Mouse (Mus musculus) cerebellum, postnatal 14 days (tissue): Measurements from ENCODE around the gene Alg14.

Experiments
- DNase-seq, 2 experiments: peaks; one replicate each; pipeline ENCODE4 v3.0.0; 2021; ENCODE audit warnings: mixed read lengths in 2 of 2

Gene Alg14

DNA sequence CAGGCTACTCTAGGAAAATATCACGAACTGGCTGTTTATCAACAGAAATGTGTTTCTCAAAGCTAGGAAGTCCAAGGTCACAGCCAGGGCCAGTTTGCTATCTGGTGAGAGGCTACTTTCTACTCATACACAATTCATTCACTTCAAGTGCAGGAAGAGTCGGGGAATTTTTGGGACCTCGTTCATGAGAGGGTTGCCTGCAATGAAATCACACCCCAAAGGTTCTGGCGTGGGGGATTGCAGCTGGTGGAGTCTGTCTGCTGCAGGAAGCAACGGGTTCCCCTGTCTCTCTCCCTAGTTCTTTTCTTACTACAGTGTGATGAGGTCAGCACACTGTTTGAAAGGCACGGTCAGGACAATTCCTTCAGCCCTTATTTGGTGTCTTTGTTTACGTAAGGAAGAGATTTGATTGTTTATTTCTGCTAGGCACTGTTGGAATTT lies 48.8 kb downstream of the Alg14 start:
- no peak for DNase-seq

DNA sequence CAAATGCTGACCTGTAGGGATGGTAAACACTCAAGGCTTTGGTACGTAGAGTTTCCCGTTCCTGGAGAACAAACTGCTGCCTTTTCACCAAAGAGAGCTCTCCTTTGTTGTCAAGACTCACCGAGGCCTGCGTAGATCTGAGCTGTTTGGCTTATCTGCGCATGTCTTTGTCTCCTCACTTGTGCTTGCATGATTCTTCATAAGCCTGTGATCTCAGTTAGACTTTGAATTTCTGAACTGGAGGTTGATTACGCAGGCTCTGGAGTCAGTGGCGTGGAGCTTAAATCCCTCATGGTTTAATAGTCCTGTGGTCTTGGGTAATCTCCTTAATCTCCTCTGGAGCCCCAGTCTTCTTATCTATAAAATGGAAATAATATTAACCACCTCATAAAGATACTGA lies 51.7 kb downstream of the Alg14 start:
- no peak for DNase-seq

DNA sequence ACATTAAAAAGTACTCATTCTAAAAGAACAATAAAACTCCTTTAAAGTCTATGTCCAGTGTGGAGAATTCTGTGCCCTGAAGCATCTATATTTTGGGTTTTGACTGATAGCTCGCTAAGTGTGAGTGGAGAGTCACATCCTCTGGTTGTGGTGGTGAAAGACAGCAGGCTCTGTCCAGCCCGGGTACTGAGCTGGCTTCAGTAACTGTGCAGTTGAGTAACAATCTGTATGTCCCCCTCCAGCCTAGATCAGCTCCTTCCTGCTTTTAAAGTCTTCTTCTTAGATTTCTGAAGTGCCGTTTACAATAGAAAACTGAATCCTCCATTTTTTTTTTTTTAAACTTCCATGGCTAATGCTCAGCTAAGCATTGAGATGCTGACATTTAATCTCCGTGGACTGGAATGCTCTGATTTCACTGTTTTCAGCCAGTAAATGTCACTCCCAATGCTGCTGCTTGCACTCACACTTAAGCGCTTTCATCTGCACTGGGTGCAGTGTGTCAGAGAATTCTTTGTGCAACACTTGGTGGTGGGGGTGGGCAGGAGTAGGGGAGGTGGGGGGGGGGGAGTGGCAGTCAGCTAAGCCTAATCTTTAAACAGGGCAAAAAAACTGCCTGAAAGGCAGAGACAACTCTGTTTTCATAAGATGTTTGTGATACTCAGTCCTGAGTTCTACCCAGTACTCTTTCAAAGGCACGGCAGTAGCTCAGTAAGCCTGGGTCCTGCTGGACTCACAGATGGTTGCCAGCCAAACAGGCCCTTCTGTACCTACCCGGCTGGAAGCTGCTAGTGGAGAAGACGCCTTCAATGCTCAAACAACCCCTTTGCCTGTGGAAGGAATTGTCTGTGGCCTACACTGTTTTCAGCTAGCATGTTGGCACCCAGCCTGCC lies 52.7 kb downstream of the Alg14 start:
- DNase-seq, result peak; percentile 29 to 32

GRCm38 (mm10) chr3:121344951-121345642 lies 53.5 kb downstream of the Alg14 start:
- no peak for DNase-seq

- no peak for DNase-seq
These were observed 54.0 kb downstream of the Alg14 start for GRCm38 (mm10) chr3:121345643-121346000.

DNA sequence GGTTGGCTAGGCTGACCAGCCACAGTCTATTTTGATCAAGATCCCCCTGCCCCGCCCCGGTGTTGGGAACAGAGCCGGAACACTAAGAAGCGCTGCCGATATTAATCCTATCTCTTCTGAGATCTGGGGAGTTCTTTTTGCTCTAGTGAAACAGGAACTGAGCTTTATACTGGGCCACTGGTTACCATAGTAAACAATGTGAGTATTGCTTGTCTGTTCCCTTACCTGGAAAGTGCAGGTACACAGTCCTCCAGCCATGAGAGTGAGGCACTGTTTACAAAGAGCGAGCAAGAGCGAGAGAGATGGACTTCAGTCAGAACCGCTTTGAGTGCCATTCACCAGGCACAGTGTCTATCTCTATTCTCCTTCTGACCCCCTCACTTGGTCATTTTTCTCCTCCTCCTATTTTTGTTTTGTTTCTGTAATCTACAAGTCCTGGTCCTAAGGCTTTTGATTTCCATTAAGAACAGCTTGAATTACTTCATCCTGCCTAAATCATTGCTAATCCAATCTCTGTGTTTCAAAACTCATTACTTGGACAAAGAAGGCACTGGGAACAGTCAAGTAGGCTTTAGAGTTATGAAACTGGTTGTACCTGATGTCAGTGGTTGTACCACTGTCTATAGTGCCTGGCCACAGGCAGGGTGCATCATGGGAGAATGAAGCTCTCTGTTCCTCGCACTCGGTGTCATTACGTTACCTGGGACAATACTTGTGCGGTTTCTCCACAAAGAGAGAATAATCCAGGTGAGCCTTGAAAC lies 55.1 kb downstream of the Alg14 start:
- DNase-seq, result no peak

- DNase-seq, result no peak
These were observed 57.2 kb downstream of the Alg14 start for GRCm38 (mm10) chr3:121348792-121349191.

DNA sequence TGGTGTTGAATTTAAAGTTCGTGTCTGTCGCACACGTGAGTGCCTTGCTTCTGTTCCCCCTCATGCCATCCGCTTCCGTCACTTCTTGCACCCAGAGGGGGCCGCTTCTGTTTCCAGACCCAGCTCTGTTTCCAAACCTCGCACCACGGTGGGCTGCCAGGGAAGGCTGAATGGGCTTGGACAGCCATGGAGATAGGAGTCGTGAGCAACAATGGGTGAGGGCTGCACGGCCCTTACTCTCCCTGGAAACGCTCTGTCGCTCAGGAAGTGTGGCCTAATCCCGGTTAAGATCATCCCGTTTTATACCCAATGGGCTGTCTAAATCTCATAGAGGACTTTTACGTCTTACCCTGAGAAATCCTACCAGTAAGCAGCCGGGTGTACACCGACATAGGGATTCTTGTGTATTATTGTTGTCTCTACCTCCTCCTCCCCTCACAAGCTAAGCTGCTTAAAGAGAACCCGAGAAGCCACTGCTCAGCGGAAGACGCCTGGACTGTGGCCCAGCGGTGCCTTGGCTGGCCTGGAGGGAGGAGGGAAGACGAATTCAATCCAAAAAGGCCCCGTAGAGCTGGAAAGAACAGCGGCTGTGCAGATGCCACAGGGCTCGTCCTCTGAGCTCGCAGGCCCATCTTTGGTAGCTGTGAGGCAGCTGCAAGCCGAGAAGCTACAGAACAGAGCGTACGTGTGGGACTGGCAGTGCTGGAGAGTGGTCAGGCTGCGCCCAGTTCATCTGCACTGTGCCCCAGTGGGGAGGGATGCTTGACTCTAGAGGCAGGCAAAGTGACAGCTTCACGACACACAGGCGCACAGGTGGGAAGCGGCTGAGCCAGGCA lies 58.0 kb downstream of the Alg14 start:
- peak; percentile 36 to 45 for DNase-seq

DNA sequence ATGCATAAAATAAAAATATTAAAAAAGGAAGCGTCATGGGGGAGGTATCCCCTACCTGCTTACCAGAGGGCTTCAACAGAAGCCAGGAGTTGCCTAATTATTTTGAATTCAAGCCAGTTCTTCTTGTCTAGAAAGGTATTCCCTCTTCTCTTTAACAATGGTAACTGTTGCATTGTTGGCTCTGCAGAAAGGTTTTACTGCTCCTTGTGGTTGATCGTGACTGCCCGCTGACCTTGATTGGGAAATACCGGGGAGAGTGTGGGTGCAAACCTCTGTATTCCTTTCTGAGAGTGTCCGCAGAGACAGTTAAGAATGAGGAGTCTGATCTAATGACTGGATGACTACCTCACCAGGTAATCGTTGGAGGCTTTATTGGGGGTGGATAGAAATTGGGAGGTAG lies 59.7 kb downstream of the Alg14 start:
- DNase-seq, result no peak

DNA sequence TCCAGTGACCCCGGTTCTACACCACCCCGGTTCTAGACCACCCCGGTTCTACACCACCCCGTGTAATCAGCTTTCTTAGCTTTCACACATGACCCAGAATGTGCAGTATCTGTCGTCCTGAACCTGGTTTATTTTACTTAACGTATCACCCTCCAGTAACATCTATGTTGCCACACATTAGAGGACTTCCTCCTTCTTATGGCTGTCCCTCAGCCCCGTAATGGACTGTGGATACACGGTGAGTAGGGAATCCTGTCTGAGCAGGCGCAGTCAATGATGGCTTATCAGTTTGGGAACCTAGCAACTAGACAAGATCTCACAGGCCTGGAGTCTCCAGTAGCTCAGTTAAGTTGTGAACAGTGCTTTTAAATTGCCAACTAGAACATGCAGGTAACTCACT lies 62.7 kb downstream of the Alg14 start:
- no peak for DNase-seq

DNA sequence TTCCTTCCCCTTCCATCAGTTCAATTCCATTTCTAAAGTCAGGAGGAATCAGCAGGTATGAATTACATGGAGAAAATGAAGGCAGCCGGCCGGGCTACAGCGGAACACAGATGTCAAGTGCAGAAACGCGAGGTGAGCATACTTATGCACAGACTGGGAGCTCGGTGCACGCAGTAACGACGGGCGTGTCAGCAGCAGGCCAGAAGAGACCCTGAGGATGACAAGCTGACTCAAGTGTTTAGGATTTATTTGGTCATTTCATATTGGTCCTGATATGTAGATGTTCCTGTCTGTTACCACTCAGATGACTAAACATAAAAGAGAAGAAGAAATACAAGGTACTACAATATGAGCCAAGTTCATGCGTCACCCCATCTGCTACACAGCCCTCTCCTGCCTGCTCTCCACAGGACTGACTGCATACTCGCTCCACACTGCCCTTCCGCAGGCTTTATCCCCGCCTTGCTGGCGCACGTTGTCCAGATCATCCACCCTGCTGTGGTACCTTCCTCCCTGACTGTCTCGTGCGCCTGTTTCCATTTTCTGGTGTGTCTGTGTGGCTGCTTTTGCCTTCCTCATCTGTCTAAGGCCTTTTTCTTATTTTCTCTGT lies 63.4 kb downstream of the Alg14 start:
- peak; percentile 59 to 71 for DNase-seq

DNA sequence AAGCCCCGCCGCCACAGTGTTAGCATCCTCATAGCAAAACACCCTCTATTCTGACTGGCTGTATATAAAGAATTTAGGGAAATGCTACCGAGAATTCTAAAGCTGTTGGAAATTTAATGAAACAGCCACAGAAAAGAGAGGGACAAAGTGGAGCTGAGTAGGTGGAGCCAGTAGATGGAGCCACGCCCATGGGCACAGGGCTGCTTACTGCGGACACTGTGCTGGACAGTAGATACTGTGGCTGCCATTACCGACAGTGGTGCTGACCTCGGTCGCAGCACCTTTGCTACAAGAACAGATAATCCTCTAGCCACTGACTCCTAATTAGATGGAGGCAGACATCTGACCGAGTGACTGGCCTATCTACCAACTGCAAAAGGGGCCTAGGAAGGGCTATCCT lies 64.0 kb downstream of the Alg14 start:
- no peak for DNase-seq

GRCm38 (mm10) chr3:121356111-121356510 lies 64.5 kb downstream of the Alg14 start:
- DNase-seq, result no peak

GRCm38 (mm10) chr3:121357030-121357429 lies 65.5 kb downstream of the Alg14 start:
- peak in 1 of 2 experiments; percentile 27 for DNase-seq

DNA sequence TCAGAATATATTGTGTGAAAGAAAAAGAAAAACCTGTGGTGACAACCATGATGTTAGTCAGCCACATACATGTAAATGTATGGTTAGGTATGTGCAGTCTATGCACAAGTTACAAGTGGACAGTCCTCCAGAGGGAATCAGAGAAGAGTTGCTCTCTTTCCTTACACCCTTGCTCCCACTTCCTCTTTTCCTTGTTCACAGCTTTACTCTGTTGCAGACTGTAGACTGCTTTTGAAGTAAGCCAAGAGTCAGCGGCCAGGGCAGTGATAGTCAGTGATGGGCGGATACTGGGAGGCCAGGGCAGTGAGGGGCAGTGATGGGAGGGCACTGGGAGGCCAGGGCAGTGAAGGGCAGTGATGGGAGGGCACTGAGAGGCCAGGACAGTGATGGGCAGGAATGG lies 66.7 kb downstream of the Alg14 start:
- no peak for DNase-seq

DNA sequence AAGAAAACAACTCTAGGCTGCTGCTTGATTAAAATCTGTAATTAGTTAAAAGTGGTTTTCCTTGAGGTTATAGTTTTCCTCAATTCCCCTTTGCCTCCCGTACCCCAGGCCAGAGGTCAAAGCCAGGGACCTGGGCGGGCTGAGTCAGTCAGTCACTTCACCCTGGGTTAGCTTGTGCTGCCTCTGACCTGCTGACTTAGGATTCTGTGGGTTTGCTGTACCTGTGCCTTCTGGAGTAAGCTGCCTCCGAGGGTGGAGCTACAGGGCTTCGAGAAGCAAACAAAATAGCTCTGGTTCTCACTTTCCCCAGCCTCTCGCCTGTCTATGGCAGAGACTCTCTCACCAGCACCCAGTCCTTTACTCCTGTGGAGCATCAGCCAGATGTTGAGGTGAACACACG lies 67.3 kb downstream of the Alg14 start:
- no peak for DNase-seq

DNA sequence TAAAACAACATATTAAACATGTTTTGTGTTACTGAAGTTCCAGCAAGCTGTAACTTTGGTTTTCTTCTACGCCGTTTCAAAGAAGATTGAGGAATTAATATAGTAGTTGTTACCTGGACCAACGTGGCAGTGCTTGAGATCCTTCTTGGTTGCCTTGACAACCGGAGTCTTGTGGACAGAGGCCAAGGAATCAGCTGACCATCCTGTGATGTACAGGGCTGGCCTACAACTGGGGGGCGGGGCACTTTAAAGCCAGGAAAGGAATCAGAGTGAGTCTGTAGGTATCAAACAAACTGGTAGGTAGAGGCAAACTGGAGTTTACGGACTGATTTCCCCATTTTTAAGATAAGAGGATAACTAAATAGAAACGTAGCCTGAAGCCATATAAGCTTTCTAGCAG lies 67.7 kb downstream of the Alg14 start:
- peak in 1 of 2 experiments; percentile 36 for DNase-seq

DNA sequence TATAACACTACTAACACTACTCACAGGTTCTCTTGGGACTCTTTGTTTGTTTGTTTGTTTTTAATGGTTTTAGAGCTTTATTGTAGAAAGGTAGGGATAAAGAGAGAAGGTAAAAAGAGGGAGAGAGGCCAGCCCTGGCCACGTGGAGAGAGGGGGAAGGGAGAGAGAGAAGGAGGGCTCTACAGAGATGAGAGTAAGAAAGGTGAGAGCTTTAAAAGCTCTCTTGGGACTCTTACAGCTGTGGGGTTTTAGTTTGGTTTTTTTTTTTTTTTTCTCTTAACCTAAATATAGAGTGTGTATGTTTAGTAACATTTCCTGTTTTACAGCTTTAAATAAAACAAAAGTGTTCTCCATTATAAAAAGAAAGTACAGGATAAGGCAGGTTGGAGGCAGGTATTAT lies 70.4 kb downstream of the Alg14 start:
- no peak for DNase-seq

GRCm38 (mm10) chr3:121364388-121364787 lies 72.8 kb downstream of the Alg14 start:
- no peak for DNase-seq

- no peak for DNase-seq
These were observed 73.6 kb downstream of the Alg14 start for GRCm38 (mm10) chr3:121365131-121365530.

DNA sequence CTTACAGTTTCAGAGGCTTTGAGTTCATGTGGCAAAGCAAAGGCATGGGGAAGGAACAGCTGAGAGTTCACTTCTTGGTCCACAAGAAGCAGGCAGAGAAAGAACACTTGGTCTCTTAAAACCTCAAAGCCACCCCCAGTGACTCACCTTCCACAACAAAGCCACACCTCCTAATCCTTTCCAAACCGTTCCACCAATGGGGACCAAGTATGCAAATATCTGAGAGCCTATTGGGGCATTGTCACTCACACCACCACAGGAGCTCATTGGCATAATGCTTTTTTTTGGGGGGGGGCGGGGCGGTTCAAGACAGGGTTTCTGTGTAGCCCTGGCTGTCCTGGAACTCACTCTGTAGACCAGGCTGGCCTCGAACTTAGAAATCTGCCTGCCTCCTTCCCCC lies 77.0 kb downstream of the Alg14 start:
- no peak for DNase-seq

DNA sequence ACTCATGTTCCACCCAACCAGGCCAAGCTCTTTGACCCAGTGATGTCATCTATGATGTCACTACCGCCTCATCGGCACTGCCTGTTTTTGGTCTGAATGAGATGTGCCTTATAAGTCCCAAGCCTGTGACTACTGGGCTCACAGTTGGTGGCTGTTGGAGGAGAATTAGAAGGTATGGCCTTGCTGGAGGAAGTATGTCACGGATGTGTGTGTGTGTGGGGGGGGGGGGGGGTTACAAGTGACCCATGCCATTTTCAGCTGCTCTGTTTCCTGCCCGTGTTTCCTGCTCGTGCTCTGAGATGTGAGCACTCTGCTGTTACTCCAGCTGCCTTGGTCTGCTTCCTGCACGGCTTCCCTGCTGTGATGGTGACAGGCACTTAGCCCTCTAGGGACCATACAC lies 77.9 kb downstream of the Alg14 start:
- no peak for DNase-seq
